Mouse (Mus musculus): ENCODE results near the gene Chrna9.

The Chrna9 gene

DNA sequence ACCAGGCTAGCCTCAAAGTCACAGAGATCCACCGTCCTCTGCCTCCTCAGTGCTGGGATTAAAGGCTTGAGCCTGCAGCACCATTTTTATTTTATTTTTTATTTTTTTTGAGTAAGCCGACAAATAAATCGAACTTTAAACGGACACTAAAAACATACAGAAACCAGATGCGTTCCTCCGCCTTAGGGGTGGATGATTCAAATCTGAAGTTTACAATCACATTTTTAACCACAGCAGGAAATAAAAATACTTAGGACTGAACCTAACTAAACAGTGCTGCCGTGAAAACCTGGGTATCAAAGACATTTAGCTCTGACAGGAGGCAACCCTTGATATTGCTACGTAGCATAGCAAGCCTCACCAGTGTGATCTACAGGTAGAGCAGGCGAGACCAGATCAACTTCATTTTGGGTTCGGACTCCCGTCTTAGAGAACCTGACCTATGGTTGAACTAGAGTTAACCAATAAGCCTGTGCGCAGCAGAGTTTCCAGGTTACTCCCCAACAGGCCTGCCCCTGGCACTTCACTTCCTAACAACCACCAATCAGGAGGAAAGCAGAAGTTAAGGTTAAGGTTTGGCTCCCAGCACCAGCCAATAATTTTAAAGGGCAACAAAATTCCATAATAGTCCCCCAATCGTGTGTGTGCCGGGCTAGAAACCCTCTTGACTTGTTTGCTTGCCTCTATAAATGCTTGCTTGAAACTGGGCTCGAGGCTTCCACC is 73.7 kb downstream of the Chrna9 start:
- DNase-seq (ENCODE audit: low spot score in 2 of 2) = no peak

DNA sequence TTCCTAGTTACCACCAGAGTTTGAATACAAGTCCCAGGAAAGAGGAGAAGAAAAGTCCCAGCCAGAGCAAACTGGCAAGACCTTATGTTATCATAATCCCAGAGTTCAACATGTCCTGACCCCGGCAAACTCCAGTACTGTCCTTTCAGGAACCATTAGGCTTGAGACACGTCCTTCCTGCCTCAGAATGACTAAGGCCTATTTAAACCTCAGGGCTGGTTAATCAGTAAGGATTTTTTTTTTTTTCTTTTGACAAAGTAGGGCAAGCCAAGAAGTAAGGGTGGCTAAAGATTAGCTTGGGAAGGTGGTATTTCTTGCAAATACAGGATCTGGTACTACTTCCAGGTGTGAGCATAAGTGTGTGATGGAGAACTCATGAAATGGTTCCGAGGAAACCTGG is 79.3 kb downstream of the Chrna9 start:
- no peak for DNase-seq (ENCODE audit: low spot score in 2 of 2)

DNA sequence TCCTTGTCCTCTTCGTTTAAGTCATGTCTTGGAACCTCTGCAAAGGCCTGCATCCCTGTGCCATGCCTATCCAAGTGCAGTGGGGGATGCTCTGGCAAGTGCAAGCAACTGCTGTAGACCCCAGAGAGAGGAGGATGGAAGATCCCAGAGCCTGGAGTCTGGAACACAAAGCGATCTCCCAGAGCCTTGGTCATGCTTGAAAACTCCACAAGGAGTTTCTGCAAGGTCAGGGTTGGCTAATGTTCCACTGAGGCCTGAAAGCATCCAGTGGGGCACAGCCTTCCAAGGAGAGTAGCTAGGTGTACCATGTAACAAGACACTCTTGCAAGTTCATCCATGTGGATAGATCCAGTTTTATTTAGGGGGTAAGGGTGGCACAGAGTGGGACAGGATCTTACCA is 79.7 kb downstream of the Chrna9 start:
- no peak for DNase-seq (ENCODE audit: low spot score in 2 of 2)

DNA sequence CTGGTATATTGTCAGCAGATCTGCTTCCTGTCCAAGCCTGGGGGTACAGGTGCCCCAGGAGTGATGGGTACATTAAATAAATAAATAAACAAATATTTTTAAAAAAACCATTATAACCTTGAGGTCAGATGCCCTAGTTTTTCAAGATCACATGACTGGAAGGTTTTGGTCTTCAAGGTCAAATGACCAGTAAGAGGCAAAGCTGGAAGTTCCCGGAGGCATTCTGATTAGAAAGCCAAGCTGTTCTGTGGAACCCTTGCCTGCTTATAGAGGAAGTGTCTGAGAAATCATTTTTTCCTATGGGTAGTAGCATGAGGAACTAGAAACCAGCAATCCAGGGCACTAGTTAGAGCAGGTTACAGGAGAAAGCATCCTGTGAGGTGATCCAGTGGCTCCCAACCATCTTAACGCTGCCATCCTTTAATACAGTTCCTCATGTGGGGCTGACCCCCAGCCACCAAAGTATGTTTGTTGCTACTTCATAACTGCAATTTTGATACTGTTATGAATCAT is 80.8 kb downstream of the Chrna9 start:
- no peak for DNase-seq (ENCODE audit: low spot score in 2 of 2)

DNA sequence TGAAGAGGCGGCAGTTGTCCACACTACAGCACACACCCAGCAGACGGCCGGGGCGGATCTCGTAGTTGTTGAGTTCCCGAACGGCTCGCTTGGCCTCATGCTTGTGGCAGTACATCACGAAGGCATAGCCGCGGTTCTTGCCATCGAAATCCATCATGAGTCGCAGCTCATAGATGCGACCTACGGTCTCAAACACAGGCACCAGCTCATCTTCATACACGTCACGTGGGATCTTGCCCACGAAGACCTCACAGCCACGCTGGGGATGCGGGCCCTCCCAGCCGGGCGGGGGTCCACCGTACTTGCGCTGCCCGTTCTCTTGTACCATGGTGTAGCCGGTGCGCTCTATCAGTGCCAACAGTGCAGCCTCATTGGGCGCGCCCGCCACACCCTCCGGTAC is 92.1 kb downstream of the Chrna9 start:
- no peak for DNase-seq (ENCODE audit: low spot score in 2 of 2)
